Mouse (Mus musculus) liver, embryonic 14.5 days (tissue): ENCODE results near the gene 1700018G05Rik. TPM values are rescaled to one million over a fixed set of nuclear protein-coding genes. Genes with fewer than 3 reads are reported as not detected.

Source experiments
- ATAC-seq: fragments of 200-750 bp; cut with Nextera tagmentation; 2 replicates; pipeline ENCODE4 v1.8.0; 2017; ENCODE audit warnings: moderate number of reproducible peaks, mild to moderate bottlenecking, moderate library complexity; ENCODE audit not compliant: insufficient read depth
- DNase-seq, 3 experiments: peaks; one replicate each; pipeline ENCODE4 v3.0.0-alpha.2; 2012 to 2013; ENCODE audit warnings: low read depth in 3 of 3, low spot score in 3 of 3
- H3K27ac ChIP-seq: fragments of 300-500 bp; sonication (generic); 2 replicates; pipeline ENCODE4 v1.5.1; 2014; ENCODE audit warnings: moderate library complexity, mild to moderate bottlenecking, control low read depth, inconsistent platforms
- H3K27me3 ChIP-seq: fragments of 300-500 bp; sonication (generic); 2 replicates; pipeline ENCODE4 v1.6.1; 2014; ENCODE audit warnings: mild to moderate bottlenecking, low read length, moderate library complexity; ENCODE audit not compliant: control insufficient read depth, insufficient read depth
- H3K36me3 ChIP-seq: fragments of 300-500 bp; sonication (generic); replicated peaks from 2 replicates; pipeline ENCODE4 v1.6.1; 2014; ENCODE audit warnings: low read depth; ENCODE audit not compliant: control insufficient read depth, insufficient read depth
- H3K4me1 ChIP-seq, 2 experiments: fragments of 200-500 bp in 1 of 2; fragments of 300-500 bp in 1 of 2; sonication (generic) in 1 of 2; replicated peaks; 2 replicates each; pipeline ENCODE4 v1.6.1; 2012 to 2014; ENCODE audit warnings: antibody characterized with exemption in 1 of 2, inconsistent platforms in 1 of 2, low read length in 1 of 2; ENCODE audit not compliant: control insufficient read depth in 2 of 2, insufficient read depth in 2 of 2
- H3K4me2 ChIP-seq: fragments of 300-500 bp; sonication (generic); 2 replicates; pipeline ENCODE4 v1.6.1; 2014; ENCODE audit warnings: low read depth, mild to moderate bottlenecking, control low read depth, moderate library complexity
- H3K4me3 ChIP-seq, 2 experiments: fragments of 200-500 bp in 1 of 2; fragments of 300-500 bp in 1 of 2; sonication (generic) in 1 of 2; 2 replicates each; pipeline ENCODE4 v1.5.1; 2012 to 2014; ENCODE audit warnings: low read depth in 2 of 2, low read length in 2 of 2, mild to moderate bottlenecking in 2 of 2, control low read depth in 1 of 2, inconsistent platforms in 1 of 2, moderate library complexity in 1 of 2; ENCODE audit not compliant: insufficient read depth in 1 of 2
- H3K9ac ChIP-seq: fragments of 300-500 bp; sonication (generic); replicated peaks from 2 replicates; pipeline ENCODE4 v1.6.1; 2014; ENCODE audit warnings: mild to moderate bottlenecking, control low read depth, moderate library complexity
- H3K9me3 ChIP-seq: fragments of 300-500 bp; sonication (generic); 2 replicates; pipeline ENCODE4 v1.6.1; 2016; ENCODE audit warnings: low read length, mixed read lengths; ENCODE audit not compliant: control insufficient read depth
- CTCF ChIP-seq: IDR thresholded peaks from 2 replicates; pipeline ENCODE4 v1.5.1; 2016; ENCODE audit warnings: antibody characterized with exemption, low read depth, control low read depth
- EP300 ChIP-seq: IDR thresholded peaks from 2 replicates; pipeline ENCODE4 v1.6.1; 2016; ENCODE audit warnings: antibody characterized with exemption, low read depth
- WGBS: fragments of 180-500 bp; shearing (Covaris S2); extraction: QIAGEN DNeasy Blood & Tissue Kit; methylation state at CpG from one replicate; pipeline ENCODE4 v1.1.7; 2014; ENCODE audit not compliant: insufficient replicate concordance; 5-methylcytosine and 5-hydroxymethylcytosine counted together
- polyA plus RNA-seq, 2 experiments: library from polyadenylated mRNA; depleted of rRNA in 1 of 2; stranded (reverse) in 1 of 2; unstranded in 1 of 2; fragments of >200 nt; fragmentation: Nextera tagmentation in 1 of 2; extraction: Ambion mirVana in 1 of 2; gene quantifications; 2 replicates each; pipeline versions ENCODE4 v1.2.1 to v1.2.3; 2012 to 2014

Gene 1700018G05Rik
- polyA plus RNA-seq, 2 experiments, result not detected

DNA sequence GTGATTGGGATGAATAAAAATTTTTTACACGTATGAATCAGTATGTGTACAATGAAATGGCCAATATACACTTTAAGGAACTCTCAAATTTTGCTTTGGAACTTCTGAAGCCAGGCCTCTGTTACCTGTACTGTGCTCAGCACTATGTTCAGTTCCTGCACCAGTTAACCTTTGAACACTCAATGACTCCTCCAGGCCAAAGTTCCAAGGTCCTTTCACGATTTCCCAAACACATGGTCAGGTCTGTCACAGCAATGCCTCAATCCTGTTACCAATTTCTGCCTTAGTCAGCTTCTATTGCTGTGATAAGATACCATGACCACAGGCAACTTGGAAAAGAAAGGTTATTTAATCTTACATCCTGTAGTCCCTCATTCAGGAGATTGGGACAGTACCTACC lies 32.4 kb downstream of the 1700018G05Rik start:
- no peaks in the 10 kb centered on the region for H3K4me1 ChIP-seq
- 30% methylated on average over 2 of the region's 2 CpGs for WGBS
- DNase-seq (no peak), ATAC-seq (no peak)
- H3K9me3 ChIP-seq, result no peaks in the 10 kb centered on the region
- no peaks in the 10 kb centered on the region for H3K36me3 ChIP-seq
- no peak overlapping the region for H3K4me3 ChIP-seq
- no peak overlapping the region for H3K9ac ChIP-seq
- H3K4me2 ChIP-seq, result no peak overlapping the region
- TF ChIP-seq EP300, result no peak
- no peak for TF ChIP-seq CTCF
- no peaks in the 10 kb centered on the region for H3K27me3 ChIP-seq
- no peak overlapping the region for H3K27ac ChIP-seq

Other genes with a start within 250 kb of the 1700018G05Rik start
- not detected in 2 replicates for gene Gm3880, start 241.4 kb upstream of the 1700018G05Rik start, polyA plus RNA-seq (2012; rRNA removed)
- not detected in 2 replicates for gene Gm3880, start 241.4 kb upstream of the 1700018G05Rik start, polyA plus RNA-seq (2014; fragmentation: Nextera tagmentation; extraction: Ambion mirVana)
- not detected in 2 replicates for gene Gm9112, start 220.7 kb upstream of the 1700018G05Rik start, polyA plus RNA-seq (2012; rRNA removed)
- gene Gm9112, start 220.7 kb upstream of the 1700018G05Rik start, polyA plus RNA-seq (2014; fragmentation: Nextera tagmentation; extraction: Ambion mirVana), result not detected in 2 replicates
- not detected in 2 replicates for gene Dmrtc1b, start 220.5 kb upstream of the 1700018G05Rik start, polyA plus RNA-seq (2012; rRNA removed)
- not detected in 2 replicates for gene Dmrtc1b, start 220.5 kb upstream of the 1700018G05Rik start, polyA plus RNA-seq (2014; fragmentation: Nextera tagmentation; extraction: Ambion mirVana)
- not detected in 2 replicates for gene Dmrtc1c1, start 125.4 kb upstream of the 1700018G05Rik start, polyA plus RNA-seq (2012; rRNA removed)
- not detected in 2 replicates for gene Dmrtc1c1, start 125.4 kb upstream of the 1700018G05Rik start, polyA plus RNA-seq (2014; fragmentation: Nextera tagmentation; extraction: Ambion mirVana)
- gene Dmrtc1c2, start 73.8 kb upstream of the 1700018G05Rik start, polyA plus RNA-seq (2012; rRNA removed), result not detected in 2 replicates
- not detected in 2 replicates for gene Dmrtc1c2, start 73.8 kb upstream of the 1700018G05Rik start, polyA plus RNA-seq (2014; fragmentation: Nextera tagmentation; extraction: Ambion mirVana)
- not detected in 2 replicates for gene 1700031F05Rik, start 60.4 kb upstream of the 1700018G05Rik start, polyA plus RNA-seq (2012; rRNA removed)
- not detected in 2 replicates for gene 1700031F05Rik, start 60.4 kb upstream of the 1700018G05Rik start, polyA plus RNA-seq (2014; fragmentation: Nextera tagmentation; extraction: Ambion mirVana)
- gene Dmrtc1a, start 19.7 kb upstream of the 1700018G05Rik start, polyA plus RNA-seq (2012; rRNA removed), result not detected in 2 replicates
- 0.13 TPM in 1 of 2 replicates, not detected in the other for gene Dmrtc1a, start 19.7 kb upstream of the 1700018G05Rik start, polyA plus RNA-seq (2014; fragmentation: Nextera tagmentation; extraction: Ambion mirVana)
- gene 1700011M02Rik, start 19.5 kb upstream of the 1700018G05Rik start, polyA plus RNA-seq (2012; rRNA removed), result not detected in 2 replicates
- gene 1700011M02Rik, start 19.5 kb upstream of the 1700018G05Rik start, polyA plus RNA-seq (2014; fragmentation: Nextera tagmentation; extraction: Ambion mirVana), result not detected in 2 replicates